29 mouse cellular contexts compared by ENCODE assay signal in genomic region chr13:91743180-91743579, GRCm38 (mm10). TPM values are rescaled to one million over a fixed set of nuclear protein-coding genes. Genes with fewer than 3 reads are reported as not detected.
DNase-seq lines count a peak whose midpoint lies in the region; ATAC-seq and TF ChIP-seq lines count a peak whose summit lies in the region.
"Had no signal": no experiment of that assay in that cellular context is flagged by ENCODE, and none has a peak within 500 bp of the region (broad histone marks: within the 10 kb centered on the region; RNA-seq: fewer than 3 reads in every experiment).

No protein-coding gene starts in this region.

- H3K9me3 ChIP-seq in forebrain, embryonic 14.5 days (replicated peaks; ENCODE audit: control insufficient read depth, low read length): no peaks in the 10 kb centered on the region
- no peaks in the 10 kb centered on the region for H3K9me3 ChIP-seq in forebrain, embryonic 11.5 days (ENCODE audit: control insufficient read depth, low read length)
- no peaks in the 10 kb centered on the region for H3K9me3 ChIP-seq in kidney, embryonic 14.5 days (ENCODE audit: control insufficient read depth, low read length)
- no peaks in the 10 kb centered on the region for H3K9me3 ChIP-seq in liver, postnatal 0 days (ENCODE audit: low read length)
- H3K9me3 ChIP-seq in forebrain, postnatal 0 days (ENCODE audit: low read length): no peaks in the 10 kb centered on the region
- H3K9me3 ChIP-seq: embryonic facial prominence, embryonic 15.5 days; heart, embryonic 12.5 days; liver, embryonic 13.5 days had no signal

- H3K9ac ChIP-seq in forebrain, embryonic 14.5 days (ENCODE audit: low read length): no peak overlapping the region
- no peak overlapping the region for H3K9ac ChIP-seq in forebrain, embryonic 11.5 days (ENCODE audit: low read length)
- H3K9ac ChIP-seq in kidney, embryonic 14.5 days (ENCODE audit: low read depth, low read length): no peak overlapping the region
- H3K9ac ChIP-seq in liver, postnatal 0 days (replicated peaks): no peak overlapping the region
- no peak overlapping the region for H3K9ac ChIP-seq in forebrain, postnatal 0 days
- H3K9ac ChIP-seq: embryonic facial prominence, embryonic 15.5 days; heart, embryonic 12.5 days; liver, embryonic 13.5 days; lung, embryonic 14.5 days had no signal

- 72% methylated on average over 3 of the region's 3 CpGs for WGBS in forebrain, embryonic 14.5 days
- whole genome bisulfite sequencing in forebrain, embryonic 11.5 days: 84% methylated on average over 3 of the region's 3 CpGs
- 71% methylated on average over 3 of the region's 3 CpGs for WGBS in kidney, adult 2 months
- WGBS in kidney, embryonic 14.5 days: 92% methylated on average over 3 of the region's 3 CpGs
- WGBS in liver, postnatal 0 days (ENCODE audit: insufficient replicate concordance): 74% methylated on average over 3 of the region's 3 CpGs
- 56% methylated on average over 3 of the region's 3 CpGs for WGBS in forebrain, postnatal 0 days

- peak; percentile 60; the same call in 1 of the 2 replicates for ATAC-seq in forebrain, embryonic 14.5 days
- no peak for ATAC-seq in forebrain, embryonic 11.5 days (replicated peaks; ENCODE audit: low FRiP score)
- no peak for ATAC-seq in kidney, embryonic 14.5 days (ENCODE audit: low FRiP score, low TSS enrichment)
- no peak for ATAC-seq in liver, postnatal 0 days
- peak; percentile 71 for ATAC-seq in forebrain, postnatal 0 days

- intact Hi-C loops in left cerebral cortex, postnatal 25 days (cut with DNase I): no loop called here

- H3K4me2 ChIP-seq in forebrain, embryonic 14.5 days (ENCODE audit: low read length): no peak overlapping the region
- no peak overlapping the region for H3K4me2 ChIP-seq in forebrain, embryonic 11.5 days (ENCODE audit: low read depth, low read length, severe bottlenecking)
- no peak overlapping the region for H3K4me2 ChIP-seq in kidney, embryonic 14.5 days (replicated peaks; ENCODE audit: low read depth, low read length)
- peak overlapping the region; percentile 60 for H3K4me2 ChIP-seq in liver, postnatal 0 days (ENCODE audit: low read depth, low read length)
- H3K4me2 ChIP-seq in forebrain, postnatal 0 days (ENCODE audit: low read depth): no peak overlapping the region
- H3K4me2 ChIP-seq: embryonic facial prominence, embryonic 15.5 days; heart, embryonic 12.5 days; liver, embryonic 13.5 days; lung, embryonic 14.5 days had no signal

- no peak overlapping the region for H3K27ac ChIP-seq in forebrain, embryonic 14.5 days (ENCODE audit: low read depth, low read length)
- no peak overlapping the region for H3K27ac ChIP-seq in forebrain, embryonic 11.5 days (ENCODE audit: low read depth, low read length)
- peak overlapping the region; percentile 91; the same call in 1 of the 2 replicates for H3K27ac ChIP-seq in kidney, adult 2 months (ENCODE audit: insufficient read depth, low read depth, low read length)
- no peak overlapping the region for H3K27ac ChIP-seq in kidney, embryonic 14.5 days (ENCODE audit: low read depth, low read length)
- H3K27ac ChIP-seq in liver, postnatal 0 days (ENCODE audit: low read depth): no peak overlapping the region; the same call in 1 of the 2 replicates
- no peak overlapping the region for H3K27ac ChIP-seq in forebrain, postnatal 0 days (ENCODE audit: low read depth, low read length)
- H3K27ac ChIP-seq: embryonic facial prominence, embryonic 15.5 days; liver, embryonic 13.5 days had no signal

- H3K4me3 ChIP-seq in forebrain, embryonic 14.5 days (ENCODE audit: low read depth, low read length): no peak overlapping the region
- H3K4me3 ChIP-seq in forebrain, embryonic 11.5 days (ENCODE audit: low read depth, low read length): no peak overlapping the region
- H3K4me3 ChIP-seq in kidney, adult 2 months (ENCODE audit: insufficient read depth, low read depth, low read length): peak overlapping the region; percentile 1; the same call in 1 of the 2 replicates
- H3K4me3 ChIP-seq in kidney, embryonic 14.5 days (ENCODE audit: low read length): no peak overlapping the region
- 0 out of 2 replicates have a peak overlapping the region, but pooled peaks have one; percentile 53 for H3K4me3 ChIP-seq in liver, postnatal 0 days (ENCODE audit: low read depth, low read length)
- no peak overlapping the region for H3K4me3 ChIP-seq in forebrain, postnatal 0 days (ENCODE audit: low read depth, low read length)
- H3K4me3 ChIP-seq: embryonic facial prominence, embryonic 15.5 days; heart, embryonic 12.5 days; liver, embryonic 13.5 days; myocyte had no signal

- DNase-seq in forebrain, embryonic 14.5 days (ENCODE audit: low spot score): peak; percentile 51
- DNase-seq in forebrain, embryonic 11.5 days (ENCODE audit: low spot score): no peak
- peak; percentile 30 for DNase-seq in kidney, adult 2 months
- no peak for DNase-seq in liver, postnatal 0 days
- no peak for DNase-seq in liver
- peak; percentile 68 for DNase-seq in forebrain, postnatal 0 days
- no peak for DNase-seq in left cerebral cortex, postnatal 25 days (ENCODE audit: low spot score in 2 of 2)
- DNase-seq: adrenal gland, postnatal 25 days; cerebellum, adult 11 months; cerebellum, adult 9-11 months; gastrocnemius, postnatal 10 days; heart, postnatal 10 days; kidney, adult 18-20 months; kidney, postnatal 25 days; liver, embryonic 13.5 days; midbrain, embryonic 14.5 days; right cerebral cortex, adult 18-20 months; right cerebral cortex, postnatal 4 days; thymus, postnatal 14 days had no signal

- no peak for TF ChIP-seq EP300 in liver, postnatal 0 days (IDR thresholded peaks at IDR 0.05; ENCODE audit: low read depth)

- no peak for TF ChIP-seq POLR2A in kidney, adult 2 months (IDR thresholded peaks at IDR 0.05; ENCODE audit: low read depth, low read length)

- no peaks in the 10 kb centered on the region for H3K27me3 ChIP-seq in forebrain, embryonic 14.5 days (replicated peaks; ENCODE audit: control insufficient read depth, insufficient read depth, low read length)
- H3K27me3 ChIP-seq in forebrain, embryonic 11.5 days (ENCODE audit: control insufficient read depth, insufficient read depth, low read length): no peaks in the 10 kb centered on the region; the same call in 1 of the 2 replicates
- H3K27me3 ChIP-seq in kidney, adult 2 months (replicated peaks; ENCODE audit: control insufficient read depth, insufficient read depth, low read length): no peaks in the 10 kb centered on the region
- H3K27me3 ChIP-seq in kidney, embryonic 14.5 days (ENCODE audit: control insufficient read depth, insufficient read depth, low read length): no peaks in the 10 kb centered on the region
- no peaks in the 10 kb centered on the region for H3K27me3 ChIP-seq in liver, postnatal 0 days (ENCODE audit: insufficient read depth, low read length)
- H3K27me3 ChIP-seq in forebrain, postnatal 0 days (ENCODE audit: insufficient read depth, low read length): no peaks in the 10 kb centered on the region

- TF ChIP-seq CTCF in kidney, adult 2 months (conservative IDR thresholded peaks at IDR 0.05; ENCODE audit: insufficient read depth, insufficient read length, low read depth, low read length): no peak
- no peak for TF ChIP-seq CTCF in liver, postnatal 0 days (IDR thresholded peaks at IDR 0.05; ENCODE audit: low read depth)
- no peak for TF ChIP-seq CTCF in forebrain, postnatal 0 days (IDR thresholded peaks at IDR 0.05; ENCODE audit: low read depth)

- no peaks in the 10 kb centered on the region for H3K36me3 ChIP-seq in forebrain, embryonic 14.5 days (ENCODE audit: control insufficient read depth, insufficient read depth, low read length)
- no peaks in the 10 kb centered on the region for H3K36me3 ChIP-seq in forebrain, embryonic 11.5 days (ENCODE audit: control insufficient read depth, insufficient read depth, low read length)
- H3K36me3 ChIP-seq in kidney, adult 2 months (ENCODE audit: control insufficient read depth, insufficient read depth, low read length): no peaks in the 10 kb centered on the region
- no peaks in the 10 kb centered on the region for H3K36me3 ChIP-seq in kidney, embryonic 14.5 days (ENCODE audit: control insufficient read depth, insufficient read depth, low read length)
- no peaks in the 10 kb centered on the region for H3K36me3 ChIP-seq in liver, postnatal 0 days (replicated peaks; ENCODE audit: insufficient read depth, low read length)
- H3K36me3 ChIP-seq in forebrain, postnatal 0 days (ENCODE audit: insufficient read depth): no peaks in the 10 kb centered on the region
- H3K36me3 ChIP-seq: embryonic facial prominence, embryonic 15.5 days; heart, embryonic 12.5 days; liver, embryonic 13.5 days had no signal

- peaks cover 3% of the 10 kb centered on the region; the same call in 1 of the 2 replicates for H3K4me1 ChIP-seq in forebrain, embryonic 14.5 days (ENCODE audit: control insufficient read depth, insufficient read depth, low read length)
- 0 out of 2 replicates have a peak, but pooled peaks cover 2% of the 10 kb centered on the region for H3K4me1 ChIP-seq in forebrain, embryonic 11.5 days (replicated peaks; ENCODE audit: control insufficient read depth, insufficient read depth, low read length)
- peaks cover 5% of the 10 kb centered on the region; the same call in 1 of the 2 replicates for H3K4me1 ChIP-seq in kidney, adult 2 months (ENCODE audit: control insufficient read depth, insufficient read depth, low read length)
- no peaks in the 10 kb centered on the region for H3K4me1 ChIP-seq in kidney, embryonic 14.5 days (ENCODE audit: control insufficient read depth, insufficient read depth, low read length)
- H3K4me1 ChIP-seq in liver, postnatal 0 days (ENCODE audit: insufficient read depth): peaks cover 2% of the 10 kb centered on the region
- 0 out of 2 replicates have a peak, but pooled peaks cover 11% of the 10 kb centered on the region for H3K4me1 ChIP-seq in forebrain, postnatal 0 days (ENCODE audit: insufficient read depth)
- H3K4me1 ChIP-seq: heart, embryonic 12.5 days; liver, embryonic 13.5 days had no signal

RNA-seq across cellular contexts. Expression of gene Acot12, which starts 1.9 kb away (rescaled TPM):
- polyA plus RNA-seq in forebrain, embryonic 14.5 days (2014; fragmentation: Nextera tagmentation; extraction: Ambion mirVana): not detected in 2 replicates
- polyA plus RNA-seq in forebrain, embryonic 11.5 days (2014; fragmentation: Nextera tagmentation; extraction: Ambion mirVana): not detected in 2 replicates
- polyA plus RNA-seq in kidney, adult 2 months (2012; rRNA removed): 47.7 and 54.3 TPM in 2 replicates
- polyA plus RNA-seq in kidney, embryonic 14.5 days (2014; fragmentation: Nextera tagmentation; extraction: Ambion mirVana): 0.18 TPM in 1 of 2 replicates, not detected in the other
- 30.0 TPM in 2 replicates for polyA plus RNA-seq in liver, postnatal 0 days (2015; fragmentation: Nextera tagmentation; extraction: Ambion mirVana)
- total RNA-seq in forebrain, postnatal 0 days (2014; rRNA removed): 0.14 and 0.15 TPM in 2 replicates
- 0.10 and 0.34 TPM in 2 replicates for polyA plus RNA-seq in forebrain, postnatal 0 days (2015; fragmentation: Nextera tagmentation; extraction: Ambion mirVana)
- total RNA-seq in left cerebral cortex, postnatal 25 days (2021): under 1 TPM; 0.11 to 0.14 TPM
- total RNA-seq: common myeloid progenitor, adult 5-6 weeks; granulocyte monocyte progenitor cell, adult 5-6 weeks; megakaryocyte, adult 5-6 weeks had no signal
- polyA plus RNA-seq: heart, embryonic 12.5 days; limb, embryonic 11.5 days; lung, embryonic 14.5 days; midbrain, embryonic 14.5 days; stomach, embryonic 14.5 days had no signal

Comparison
In these comparisons a context has a peak if more than half of its experiments do, and no peak if none do; other contexts are left out.
1. ATAC-seq: peak in forebrain, embryonic 14.5 days (single experiment) and forebrain, postnatal 0 days (single experiment); none in forebrain, embryonic 11.5 days (single experiment), kidney, embryonic 14.5 days (single experiment) and liver, postnatal 0 days (single experiment).
2. DNase-seq: peak in forebrain, embryonic 14.5 days (single experiment), kidney, adult 2 months (single experiment) and forebrain, postnatal 0 days (single experiment); none in forebrain, embryonic 11.5 days (single experiment), liver, postnatal 0 days (single experiment), liver (single experiment) and left cerebral cortex, postnatal 25 days (0 of 2).
3. H3K4me3 ChIP-seq: peak in kidney, adult 2 months (single experiment) and liver, postnatal 0 days (single experiment); none in forebrain, embryonic 14.5 days (single experiment), forebrain, embryonic 11.5 days (single experiment), kidney, embryonic 14.5 days (single experiment) and forebrain, postnatal 0 days (single experiment).
4. RNA of gene Acot12, which starts 1.9 kb away (polyA plus RNA-seq): 47.7 to 54.3 TPM in kidney, adult 2 months and 30.0 TPM in liver, postnatal 0 days; 0.18 TPM in kidney, embryonic 14.5 days, 0.10 to 0.34 TPM in forebrain, postnatal 0 days, not detected in forebrain, embryonic 11.5 days and not detected in forebrain, embryonic 14.5 days; every median in the first group is over 10 times any median in the second.